Mouse (Mus musculus) midbrain, embryonic 14.5 days (tissue): ENCODE results near the gene Mindy4. TPM values are rescaled to one million over a fixed set of nuclear protein-coding genes. Genes with fewer than 3 reads are reported as not detected.

Experiments used
- ATAC-seq: fragments of 200-750 bp; cut with Nextera tagmentation; 2 replicates; pipeline ENCODE4 v1.8.0; 2017; ENCODE audit warnings: moderate number of reproducible peaks, moderate library complexity; ENCODE audit not compliant: low FRiP score, low TSS enrichment
- DNase-seq: peaks from one replicate; pipeline ENCODE4 v3.0.0-alpha.2; 2015
- H3K27ac ChIP-seq: fragments of 300-500 bp; sonication (generic); replicated peaks from 2 replicates; pipeline ENCODE4 v1.5.1; 2014; ENCODE audit warnings: mild to moderate bottlenecking, low read depth, low read length, moderate library complexity
- H3K27me3 ChIP-seq: fragments of 300-500 bp; sonication (generic); 2 replicates; pipeline ENCODE4 v1.6.1; 2014; ENCODE audit warnings: low read length, control low read depth, mixed read lengths; ENCODE audit not compliant: control insufficient read depth, insufficient read depth
- H3K36me3 ChIP-seq: fragments of 300-500 bp; sonication (generic); 2 replicates; pipeline ENCODE4 v1.6.1; 2014; ENCODE audit warnings: low read length, control low read depth; ENCODE audit not compliant: control insufficient read depth, insufficient read depth
- H3K4me1 ChIP-seq: fragments of 300-500 bp; sonication (generic); 2 replicates; pipeline ENCODE4 v1.6.1; 2014; ENCODE audit warnings: mild to moderate bottlenecking, antibody characterized with exemption, low read length, control low read depth; ENCODE audit not compliant: control insufficient read depth, insufficient read depth
- H3K4me2 ChIP-seq: fragments of 300-500 bp; sonication (generic); 2 replicates; pipeline ENCODE4 v1.6.1; 2014; ENCODE audit warnings: mild to moderate bottlenecking, low read length, moderate library complexity
- H3K4me3 ChIP-seq: fragments of 300-500 bp; sonication (generic); replicated peaks from 2 replicates; pipeline ENCODE4 v1.5.1; 2014; ENCODE audit warnings: low read depth, low read length
- H3K9ac ChIP-seq: fragments of 300-500 bp; sonication (generic); replicated peaks from 2 replicates; pipeline ENCODE4 v1.6.1; 2014; ENCODE audit warnings: mild to moderate bottlenecking, low read length, moderate library complexity
- H3K9me3 ChIP-seq: fragments of 300-500 bp; sonication (generic); 2 replicates; pipeline ENCODE4 v1.6.1; 2016; ENCODE audit warnings: low read length, control low read depth, mixed read lengths; ENCODE audit not compliant: control insufficient read depth
- WGBS: fragments of 180-500 bp; shearing (Covaris S2); extraction: QIAGEN DNeasy Blood & Tissue Kit; methylation state at CpG from one replicate; pipeline ENCODE4 v1.1.7; 2014; 5-methylcytosine and 5-hydroxymethylcytosine counted together
- polyA plus RNA-seq: library from polyadenylated mRNA; unstranded; fragments of >200 nt; fragmentation: Nextera tagmentation; extraction: Ambion mirVana; gene quantifications from 2 replicates; pipeline ENCODE4 v1.2.1, GENCODE M21; 2014

The Mindy4 gene
- polyA plus RNA-seq, 1 experiment from 2014 or later, result 14.6 TPM

GRCm38 (mm10) chr6:55338934-55339825, 136.0 kb downstream of the Mindy4 start:
- DNase-seq (no peak), ATAC-seq (no peak)
- Histone ChIP-seq H3K4me1 (0 out of 2 replicates have a peak, but pooled peaks cover 4% of the 10 kb centered on the region), H3K27ac (no peak overlapping the region), H3K9me3 (no peaks in the 10 kb centered on the region), H3K27me3 (no peaks in the 10 kb centered on the region), H3K36me3 (no peaks in the 10 kb centered on the region), H3K4me3 (no peak overlapping the region), H3K9ac (no peak overlapping the region), H3K4me2 (no peak overlapping the region)
- 80% methylated on average over 9 of the region's 9 CpGs for WGBS

- WGBS, result 35% methylated on average over 5 of the region's 5 CpGs
- Histone ChIP-seq H3K4me3 (no peak overlapping the region), H3K27ac (no peak overlapping the region), H3K9ac (no peak overlapping the region), H3K9me3 (no peaks in the 10 kb centered on the region), H3K4me2 (no peak overlapping the region), H3K4me1 (no peaks in the 10 kb centered on the region), H3K36me3 (no peaks in the 10 kb centered on the region), H3K27me3 (no peaks in the 10 kb centered on the region)
- ATAC-seq, result no peak
- DNase-seq, result peak; percentile 31
Observed at GRCm38 (mm10) chr6:55341688-55342087, 138.5 kb downstream of the Mindy4 start.

- no peak overlapping the region for H3K4me3 ChIP-seq
Observed at GRCm38 (mm10) chr6:55342328-55342727, 139.1 kb downstream of the Mindy4 start.

GRCm38 (mm10) chr6:55343446-55343845, 140.3 kb downstream of the Mindy4 start:
- H3K9ac ChIP-seq, result no peak overlapping the region
- 95% methylated on average over 10 of the region's 10 CpGs for WGBS
- H3K4me3 ChIP-seq, result no peak overlapping the region
- no peaks in the 10 kb centered on the region for H3K9me3 ChIP-seq
- H3K27me3 ChIP-seq, result no peaks in the 10 kb centered on the region
- H3K36me3 ChIP-seq, result no peaks in the 10 kb centered on the region
- no peaks in the 10 kb centered on the region for H3K4me1 ChIP-seq
- H3K27ac ChIP-seq, result no peak overlapping the region
- DNase-seq (no peak), ATAC-seq (no peak)
- H3K4me2 ChIP-seq, result no peak overlapping the region

More at GRCm38 (mm10) chr6:55342328-55342727, 139.1 kb downstream of the Mindy4 start:
- Histone ChIP-seq H3K4me1 (no peaks in the 10 kb centered on the region), H3K4me2 (no peak overlapping the region), H3K27me3 (no peaks in the 10 kb centered on the region), H3K9me3 (no peaks in the 10 kb centered on the region), H3K36me3 (no peaks in the 10 kb centered on the region), H3K9ac (no peak overlapping the region), H3K27ac (no peak overlapping the region)
- DNase-seq (no peak), ATAC-seq (no peak)
- 80% methylated on average over 9 of the region's 9 CpGs for WGBS

GRCm38 (mm10) chr6:55344291-55345016, 141.3 kb downstream of the Mindy4 start:
- ATAC-seq (no peak), DNase-seq (no peak)
- Histone ChIP-seq H3K4me2 (no peak overlapping the region), H3K27me3 (no peaks in the 10 kb centered on the region), H3K9ac (no peak overlapping the region), H3K27ac (no peak overlapping the region), H3K36me3 (no peaks in the 10 kb centered on the region), H3K4me1 (no peaks in the 10 kb centered on the region), H3K9me3 (no peaks in the 10 kb centered on the region), H3K4me3 (no peak overlapping the region)
- 86% methylated on average over 9 of the region's 9 CpGs for WGBS

GRCm38 (mm10) chr6:55345264-55345663, 142.1 kb downstream of the Mindy4 start:
- no peaks in the 10 kb centered on the region for H3K27me3 ChIP-seq
- H3K9me3 ChIP-seq, result no peaks in the 10 kb centered on the region
- H3K4me2 ChIP-seq, result no peak overlapping the region
- no peak for ATAC-seq
- H3K4me1 ChIP-seq, result no peaks in the 10 kb centered on the region
- no peaks in the 10 kb centered on the region for H3K36me3 ChIP-seq
- no peak overlapping the region for H3K27ac ChIP-seq
- no peak overlapping the region for H3K4me3 ChIP-seq
- WGBS, result 88% methylated on average over 10 of the region's 10 CpGs
- no peak overlapping the region for H3K9ac ChIP-seq
- no peak for DNase-seq

- no peak overlapping the region for H3K4me3 ChIP-seq
- H3K9ac ChIP-seq, result no peak overlapping the region
- H3K36me3 ChIP-seq, result no peaks in the 10 kb centered on the region
- H3K9me3 ChIP-seq, result no peaks in the 10 kb centered on the region
- no peak for DNase-seq
- 88% methylated on average over 7 of the region's 7 CpGs for WGBS
- no peak overlapping the region for H3K4me2 ChIP-seq
- ATAC-seq, result 0 out of 2 replicates have a peak, but pooled peaks have one; percentile 28
- no peak overlapping the region for H3K27ac ChIP-seq
- H3K4me1 ChIP-seq, result no peaks in the 10 kb centered on the region
- no peaks in the 10 kb centered on the region for H3K27me3 ChIP-seq
Observed at GRCm38 (mm10) chr6:55346491-55346890, 143.3 kb downstream of the Mindy4 start.

- Histone ChIP-seq H3K9ac (no peak overlapping the region), H3K27me3 (no peaks in the 10 kb centered on the region), H3K36me3 (no peaks in the 10 kb centered on the region), H3K4me1 (no peaks in the 10 kb centered on the region), H3K9me3 (no peaks in the 10 kb centered on the region), H3K4me3 (no peak overlapping the region), H3K27ac (no peak overlapping the region), H3K4me2 (no peak overlapping the region)
- ATAC-seq (no peak), DNase-seq (no peak)
- 87% methylated on average over 5 of the region's 5 CpGs for WGBS
Observed at GRCm38 (mm10) chr6:55347711-55348571, 144.8 kb downstream of the Mindy4 start.
